11 mouse cellular contexts compared by ENCODE assay signal in genomic region chr13:46420095-46420494, GRCm38 (mm10). TPM values are rescaled to one million over a fixed set of nuclear protein-coding genes. Genes with fewer than 3 reads are reported as not detected.
DNase-seq lines count a peak whose midpoint lies in the region; ATAC-seq and TF ChIP-seq lines count a peak whose summit lies in the region.
"Had no signal": no experiment of that assay in that cellular context is flagged by ENCODE, and none has a peak within 500 bp of the region (broad histone marks: within the 10 kb centered on the region; RNA-seq: fewer than 3 reads in every experiment).

No protein-coding gene starts in this region.

- no peak overlapping the region for H3K27ac ChIP-seq in lung, embryonic 15.5 days
- H3K27ac ChIP-seq in forebrain, embryonic 13.5 days, result no peak overlapping the region
- no peak overlapping the region for H3K27ac ChIP-seq in intestine, embryonic 15.5 days
- H3K27ac ChIP-seq in olfactory bulb, adult 2 months (ENCODE audit: insufficient read depth, low read depth, low read length), result no peak overlapping the region

- H3K9me3 ChIP-seq in lung, embryonic 15.5 days, result no peaks in the 10 kb centered on the region
- H3K9me3 ChIP-seq in forebrain, embryonic 13.5 days (replicated peaks), result no peaks in the 10 kb centered on the region
- H3K9me3 ChIP-seq in intestine, embryonic 15.5 days, result no peaks in the 10 kb centered on the region

- WGBS in lung, embryonic 15.5 days, result 21% methylated on average over 3 of the region's 3 CpGs
- 5% methylated on average over 3 of the region's 3 CpGs for WGBS in forebrain, embryonic 13.5 days
- WGBS in intestine, embryonic 15.5 days, result 20% methylated on average over 3 of the region's 3 CpGs
- 44% methylated on average over 3 of the region's 3 CpGs for WGBS in olfactory bulb, adult 2 months

- no peak for ATAC-seq in lung, embryonic 15.5 days (ENCODE audit: borderline replicate concordance, extremely low read depth, low FRiP score, low TSS enrichment)
- no peak for ATAC-seq in forebrain, embryonic 13.5 days
- no peak for ATAC-seq in intestine, embryonic 15.5 days
- ATAC-seq in erythroblast, adult 5-6 weeks (replicated peaks; ENCODE audit: low FRiP score, poor library complexity, severe bottlenecking), result no peak
- ATAC-seq: Patski had no signal

- H3K27me3 ChIP-seq in lung, embryonic 15.5 days, result peaks cover 8% of the 10 kb centered on the region; the same call in 1 of the 2 replicates
- H3K27me3 ChIP-seq in forebrain, embryonic 13.5 days, result no peaks in the 10 kb centered on the region
- peaks cover 3% of the 10 kb centered on the region; the same call in 1 of the 2 replicates for H3K27me3 ChIP-seq in intestine, embryonic 15.5 days (replicated peaks)

- no peak for TF ChIP-seq CTCF in olfactory bulb, adult 2 months (IDR thresholded peaks at IDR 0.05; ENCODE audit: insufficient read depth, low read depth, low read length)

- no peak for TF ChIP-seq POLR2A in olfactory bulb, adult 2 months (IDR thresholded peaks at IDR 0.05; ENCODE audit: insufficient read depth, low read depth, low read length)

- no peak for DNase-seq in lung, postnatal 36 days
- DNase-seq in adrenal gland, postnatal 25 days, result no peak
- DNase-seq in layer of hippocampus, adult 9-10 months (ENCODE audit: low spot score), result no peak
- DNase-seq: kidney, postnatal 25 days had no signal

- H3K9ac ChIP-seq in lung, embryonic 15.5 days, result no peak overlapping the region
- peak overlapping the region; percentile 41 for H3K9ac ChIP-seq in forebrain, embryonic 13.5 days
- no peak overlapping the region for H3K9ac ChIP-seq in intestine, embryonic 15.5 days

- H3K4me1 ChIP-seq in lung, embryonic 15.5 days, result peaks cover 4% of the 10 kb centered on the region; the same call in 1 of the 2 replicates
- H3K4me1 ChIP-seq in forebrain, embryonic 13.5 days, result peaks cover 9% of the 10 kb centered on the region; the same call in 1 of the 2 replicates
- H3K4me1 ChIP-seq in intestine, embryonic 15.5 days (replicated peaks), result 0 out of 2 replicates have a peak, but pooled peaks cover 2% of the 10 kb centered on the region
- 0 out of 2 replicates have a peak, but pooled peaks cover 7% of the 10 kb centered on the region for H3K4me1 ChIP-seq in olfactory bulb, adult 2 months (ENCODE audit: control insufficient read depth, insufficient read depth, low read length)

- peak overlapping the region; percentile 83 for H3K4me2 ChIP-seq in lung, embryonic 15.5 days
- peak overlapping the region; percentile 96 for H3K4me2 ChIP-seq in forebrain, embryonic 13.5 days
- H3K4me2 ChIP-seq in intestine, embryonic 15.5 days (replicated peaks), result peak overlapping the region; percentile 98

- H3K36me3 ChIP-seq in lung, embryonic 15.5 days, result no peaks in the 10 kb centered on the region
- peaks cover 9% of the 10 kb centered on the region; the same call in 1 of the 2 replicates for H3K36me3 ChIP-seq in forebrain, embryonic 13.5 days (ENCODE audit: poor library complexity, severe bottlenecking)
- no peaks in the 10 kb centered on the region for H3K36me3 ChIP-seq in intestine, embryonic 15.5 days

- peak overlapping the region; percentile 56 for H3K4me3 ChIP-seq in lung, embryonic 15.5 days
- peak overlapping the region; percentile 73 for H3K4me3 ChIP-seq in forebrain, embryonic 13.5 days
- peak overlapping the region; percentile 23 for H3K4me3 ChIP-seq in intestine, embryonic 15.5 days (replicated peaks)
- H3K4me3 ChIP-seq in olfactory bulb, adult 2 months (ENCODE audit: insufficient read depth, low read depth, low read length), result peak overlapping the region; percentile 37
- H3K4me3 ChIP-seq: megakaryocyte, embryonic 14.5 days had no signal

RNA-seq across cellular contexts. Expression of gene Rbm24, which starts 1.9 kb away (rescaled TPM):
- 3.7 and 4.0 TPM in 2 replicates for polyA plus RNA-seq in lung, embryonic 15.5 days (2015; fragmentation: Nextera tagmentation; extraction: Ambion mirVana)
- 4.4 and 5.6 TPM in 2 replicates for polyA plus RNA-seq in forebrain, embryonic 13.5 days (2015; fragmentation: Nextera tagmentation; extraction: Ambion mirVana)
- 1.7 and 2.0 TPM in 2 replicates for polyA plus RNA-seq in intestine, embryonic 15.5 days (2015; fragmentation: Nextera tagmentation; extraction: Ambion mirVana)
- not detected in 2 replicates for polyA plus RNA-seq in olfactory bulb, adult 2 months (2012; ENCODE audit: insufficient read depth, insufficient read length, low replicate concordance, missing spikeins)
- 10.4 and 17.8 TPM in 2 replicates for total RNA-seq in adrenal gland, postnatal 25 days (2021)
- total RNA-seq in erythroblast, adult 5-6 weeks (2015; ENCODE audit: low replicate concordance), result not detected in 2 replicates
- not detected in 2 replicates for total RNA-seq in erythroblast, adult 5-6 weeks (2017; ENCODE audit: low replicate concordance)

Comparison
In these comparisons a context has a peak if more than half of its experiments do, and no peak if none do; other contexts are left out.
1. H3K4me3 ChIP-seq: peak in every context shown above with its lines; median percentile 73 in forebrain, embryonic 13.5 days; 56 in lung, embryonic 15.5 days; 37 in olfactory bulb, adult 2 months; 23 in intestine, embryonic 15.5 days.